Mouse (Mus musculus): ENCODE data around the gene Capn8. TPM values are rescaled to one million over a fixed set of nuclear protein-coding genes. Genes with fewer than 3 reads are reported as not detected.

The Capn8 gene
- polyA plus RNA-seq, 1 experiment from 2014 or later, result 0.06 TPM

- H3K4me3 ChIP-seq, result no peak overlapping the region
- H3K27me3 ChIP-seq, result 0 out of 2 replicates have a peak, but pooled peaks cover 6% of the 10 kb centered on the region
- H3K9me3 ChIP-seq, result no peaks in the 10 kb centered on the region
- ATAC-seq (ENCODE audit: low FRiP score, low read depth), result no peak
- H3K9ac ChIP-seq (replicated peaks), result no peak overlapping the region
- H3K4me2 ChIP-seq (replicated peaks), result no peak overlapping the region
- H3K36me3 ChIP-seq, result no peaks in the 10 kb centered on the region
- WGBS, result 87% methylated on average over 11 of the region's 11 CpGs
- H3K27ac ChIP-seq (replicated peaks), result no peak overlapping the region
- 0 out of 2 replicates have a peak, but pooled peaks cover 7% of the 10 kb centered on the region for H3K4me1 ChIP-seq
Measured at GRCm38 (mm10) chr1:182559530-182559929, 5.3 kb upstream of the Capn8 start.

- Histone ChIP-seq H3K9me3 (no peaks in the 10 kb centered on the region), H3K27ac (replicated peaks) (no peak overlapping the region), H3K4me3 (no peak overlapping the region), H3K9ac (replicated peaks) (no peak overlapping the region), H3K27me3 (0 out of 2 replicates have a peak, but pooled peaks cover 6% of the 10 kb centered on the region), H3K36me3 (no peaks in the 10 kb centered on the region), H3K4me2 (replicated peaks) (no peak overlapping the region), H3K4me1 (0 out of 2 replicates have a peak, but pooled peaks cover 7% of the 10 kb centered on the region)
- peak; percentile 71 for ATAC-seq (ENCODE audit: low FRiP score, low read depth)
- WGBS, result 44% methylated on average over 3 of the region's 3 CpGs
Measured at GRCm38 (mm10) chr1:182560390-182561098, 4.3 kb upstream of the Capn8 start.

GRCm38 (mm10) chr1:182561945-182562514, 2.8 kb upstream of the Capn8 start:
- 0 out of 2 replicates have a peak, but pooled peaks cover 7% of the 10 kb centered on the region for H3K4me1 ChIP-seq
- H3K9me3 ChIP-seq, result no peaks in the 10 kb centered on the region
- no peak for ATAC-seq (ENCODE audit: low FRiP score, low read depth)
- no peak overlapping the region for H3K9ac ChIP-seq (replicated peaks)
- H3K27ac ChIP-seq (replicated peaks), result no peak overlapping the region
- H3K27me3 ChIP-seq, result 0 out of 2 replicates have a peak, but pooled peaks cover 6% of the 10 kb centered on the region
- no peaks in the 10 kb centered on the region for H3K36me3 ChIP-seq
- H3K4me3 ChIP-seq, result no peak overlapping the region
- 77% methylated on average over 11 of the region's 11 CpGs for WGBS
- no peak overlapping the region for H3K4me2 ChIP-seq (replicated peaks)

GRCm38 (mm10) chr1:182562576-182563370, 2.0 kb upstream of the Capn8 start:
- no peak overlapping the region for H3K27ac ChIP-seq (replicated peaks)
- 0 out of 2 replicates have a peak, but pooled peaks cover 7% of the 10 kb centered on the region for H3K4me1 ChIP-seq
- no peaks in the 10 kb centered on the region for H3K36me3 ChIP-seq
- H3K4me2 ChIP-seq (replicated peaks), result no peak overlapping the region
- H3K4me3 ChIP-seq, result no peak overlapping the region
- H3K9me3 ChIP-seq, result no peaks in the 10 kb centered on the region
- 50% methylated on average over 16 of the region's 16 CpGs for WGBS
- ATAC-seq (ENCODE audit: low FRiP score, low read depth), result no peak
- H3K9ac ChIP-seq (replicated peaks), result no peak overlapping the region; the same call in 1 of the 2 replicates
- 0 out of 2 replicates have a peak, but pooled peaks cover 6% of the 10 kb centered on the region for H3K27me3 ChIP-seq

- H3K9me3 ChIP-seq, result no peaks in the 10 kb centered on the region
- WGBS, result 90% methylated on average over 6 of the region's 6 CpGs
- H3K36me3 ChIP-seq, result no peaks in the 10 kb centered on the region
- no peak overlapping the region for H3K4me3 ChIP-seq
- no peak overlapping the region for H3K9ac ChIP-seq (replicated peaks)
- H3K27ac ChIP-seq (replicated peaks), result no peak overlapping the region
- no peak overlapping the region for H3K4me2 ChIP-seq (replicated peaks)
- 0 out of 2 replicates have a peak, but pooled peaks cover 7% of the 10 kb centered on the region for H3K4me1 ChIP-seq
- ATAC-seq (ENCODE audit: low FRiP score, low read depth), result no peak
- peaks cover 14% of the 10 kb centered on the region; the same call in 1 of the 2 replicates for H3K27me3 ChIP-seq
Measured at GRCm38 (mm10) chr1:182565351-182565835, 586 bp downstream of the Capn8 start.

GRCm38 (mm10) chr1:182571148-182571547, 6.3 kb downstream of the Capn8 start:
- no peak for ATAC-seq (ENCODE audit: low FRiP score, low read depth)
- peaks cover 33% of the 10 kb centered on the region; the same call in 1 of the 2 replicates for H3K27me3 ChIP-seq
- no peak overlapping the region for H3K27ac ChIP-seq (replicated peaks)
- peaks cover 22% of the 10 kb centered on the region for H3K4me1 ChIP-seq
- H3K36me3 ChIP-seq, result no peaks in the 10 kb centered on the region
- H3K9ac ChIP-seq (replicated peaks), result no peak overlapping the region
- H3K4me3 ChIP-seq, result no peak overlapping the region
- no peak overlapping the region for H3K4me2 ChIP-seq (replicated peaks)
- no peaks in the 10 kb centered on the region for H3K9me3 ChIP-seq
- 88% methylated on average over 3 of the region's 3 CpGs for WGBS

- ATAC-seq (ENCODE audit: low FRiP score, low read depth), result no peak
- Histone ChIP-seq H3K4me2 (replicated peaks) (no peak overlapping the region), H3K36me3 (no peaks in the 10 kb centered on the region), H3K9me3 (no peaks in the 10 kb centered on the region), H3K27ac (replicated peaks) (no peak overlapping the region), H3K4me1 (peaks cover 22% of the 10 kb centered on the region), H3K9ac (replicated peaks) (no peak overlapping the region), H3K4me3 (no peak overlapping the region), H3K27me3 (peaks cover 35% of the 10 kb centered on the region; the same call in 1 of the 2 replicates)
- 64% methylated on average over 11 of the region's 11 CpGs for WGBS
Measured at GRCm38 (mm10) chr1:182571973-182572372, 7.2 kb downstream of the Capn8 start.

- Histone ChIP-seq H3K4me1 (peaks cover 22% of the 10 kb centered on the region), H3K9me3 (no peaks in the 10 kb centered on the region), H3K27ac (replicated peaks) (peak overlapping the region; percentile 75), H3K4me2 (replicated peaks) (0 out of 2 replicates have a peak overlapping the region, but pooled peaks have one; percentile 11), H3K4me3 (no peak overlapping the region), H3K9ac (replicated peaks) (no peak overlapping the region), H3K27me3 (peaks cover 50% of the 10 kb centered on the region), H3K36me3 (no peaks in the 10 kb centered on the region)
- peak; percentile 59 for ATAC-seq (ENCODE audit: low FRiP score, low read depth)
- 6% methylated on average over 8 of the region's 8 CpGs for WGBS
Measured at GRCm38 (mm10) chr1:182573856-182574665, 9.3 kb downstream of the Capn8 start.

- Histone ChIP-seq H3K36me3 (no peaks in the 10 kb centered on the region), H3K4me3 (no peak overlapping the region), H3K9me3 (no peaks in the 10 kb centered on the region), H3K27ac (replicated peaks) (peak overlapping the region; percentile 75), H3K4me1 (peaks cover 22% of the 10 kb centered on the region), H3K9ac (replicated peaks) (no peak overlapping the region), H3K4me2 (replicated peaks) (no peak overlapping the region), H3K27me3 (peaks cover 47% of the 10 kb centered on the region)
- 24% methylated on average over 4 of the region's 4 CpGs for WGBS
- ATAC-seq (ENCODE audit: low FRiP score, low read depth), result no peak
Measured at GRCm38 (mm10) chr1:182574666-182575049, 9.9 kb downstream of the Capn8 start.

- no peak overlapping the region for H3K27ac ChIP-seq (replicated peaks)
- ATAC-seq (ENCODE audit: low FRiP score, low read depth), result no peak
- no peaks in the 10 kb centered on the region for H3K9me3 ChIP-seq
- H3K27me3 ChIP-seq, result peaks cover 40% of the 10 kb centered on the region
- H3K4me2 ChIP-seq (replicated peaks), result no peak overlapping the region
- H3K9ac ChIP-seq (replicated peaks), result no peak overlapping the region
- 0 out of 2 replicates have a peak, but pooled peaks cover 4% of the 10 kb centered on the region for H3K4me1 ChIP-seq
- H3K36me3 ChIP-seq, result no peaks in the 10 kb centered on the region
- WGBS, result 86% methylated on average over 6 of the region's 6 CpGs
- H3K4me3 ChIP-seq, result no peak overlapping the region
Measured at GRCm38 (mm10) chr1:182584169-182584568, 19.4 kb downstream of the Capn8 start.

All from midbrain, embryonic 12.5 days (tissue).